Mouse (Mus musculus) kidney, adult 2 months (tissue): ENCODE results near the gene Prpsap1. TPM values are rescaled to one million over a fixed set of nuclear protein-coding genes. Genes with fewer than 3 reads are reported as not detected.

Experiments used
- DNase-seq: peaks from one replicate; pipeline ENCODE4 v3.0.0; 2021
- H3K27ac ChIP-seq: fragments of 200-500 bp; 2 replicates; pipeline ENCODE4 v1.5.1; 2012; ENCODE audit warnings: low read depth, low read length, control low read depth, inconsistent platforms; ENCODE audit not compliant: insufficient read depth
- H3K27me3 ChIP-seq: fragments of 200-500 bp; replicated peaks from 2 replicates; pipeline ENCODE4 v1.6.1; 2012; ENCODE audit warnings: mild to moderate bottlenecking, moderate library complexity, low read length, inconsistent platforms; ENCODE audit not compliant: control insufficient read depth, insufficient read depth
- H3K36me3 ChIP-seq: fragments of 200-500 bp; 2 replicates; pipeline ENCODE4 v1.6.1; 2012; ENCODE audit warnings: mild to moderate bottlenecking, moderate library complexity, low read length, inconsistent platforms; ENCODE audit not compliant: control insufficient read depth, insufficient read depth
- H3K4me1 ChIP-seq: fragments of 200-500 bp; 2 replicates; pipeline ENCODE4 v1.6.1; 2011; ENCODE audit warnings: low read length; ENCODE audit not compliant: control insufficient read depth, insufficient read depth
- H3K4me3 ChIP-seq: fragments of 200-500 bp; 2 replicates; pipeline ENCODE4 v1.5.1; 2011; ENCODE audit warnings: mild to moderate bottlenecking, low read depth, low read length, control low read depth; ENCODE audit not compliant: insufficient read depth
- CTCF ChIP-seq: fragments of 200-500 bp; conservative IDR thresholded peaks from 2 replicates; pipeline ENCODE4 v1.5.1; 2011; ENCODE audit warnings: low read depth, mild to moderate bottlenecking, control low read depth, low read length, moderate library complexity, mixed read lengths; ENCODE audit not compliant: insufficient read depth, insufficient read length
- POLR2A ChIP-seq: fragments of 200-500 bp; IDR thresholded peaks from one replicate; pipeline ENCODE4 v1.6.1; 2011; ENCODE audit warnings: low read depth, low read length, control low read depth
- WGBS: fragments of 180-500 bp; shearing (Covaris S2); methylation state at CpG from one replicate; pipeline ENCODE4 v1.1.7; 2018; 5-methylcytosine and 5-hydroxymethylcytosine counted together
- polyA plus RNA-seq: library from polyadenylated mRNA; depleted of rRNA; stranded (reverse); fragments of >200 nt; gene quantifications from 2 replicates; pipeline ENCODE4 v1.2.3, GENCODE M21; 2012

Gene Prpsap1
- polyA plus RNA-seq, 1 experiment = 87.5 TPM

GRCm38 (mm10) chr11:116463338-116463737 is 30.7 kb downstream of the Prpsap1 start:
- no peak overlapping the region for H3K4me3 ChIP-seq
- no peak overlapping the region for H3K27ac ChIP-seq
- DNase-seq = no peak
- peaks cover 3% of the 10 kb centered on the region; the same call in 1 of the 2 replicates for H3K4me1 ChIP-seq
- no peak for TF ChIP-seq CTCF
- TF ChIP-seq POLR2A = no peak
- H3K36me3 ChIP-seq = no peaks in the 10 kb centered on the region
- WGBS = 71% methylated on average over 5 of the region's 5 CpGs
- no peaks in the 10 kb centered on the region for H3K27me3 ChIP-seq

GRCm38 (mm10) chr11:116459786-116460185 is 34.2 kb downstream of the Prpsap1 start:
- Histone ChIP-seq H3K27ac (no peak overlapping the region), H3K4me3 (no peak overlapping the region), H3K36me3 (no peaks in the 10 kb centered on the region), H3K27me3 (no peaks in the 10 kb centered on the region), H3K4me1 (peaks cover 3% of the 10 kb centered on the region; the same call in 1 of the 2 replicates)
- no peak for DNase-seq
- TF ChIP-seq CTCF (no peak), POLR2A (no peak)
- 68% methylated on average over 4 of the region's 4 CpGs for WGBS

- TF ChIP-seq POLR2A (no peak), CTCF (no peak)
- no peak overlapping the region for H3K27ac ChIP-seq
- no peaks in the 10 kb centered on the region for H3K36me3 ChIP-seq
- 86% methylated on average over 8 of the region's 8 CpGs for WGBS
- H3K4me1 ChIP-seq = no peaks in the 10 kb centered on the region
- H3K27me3 ChIP-seq = no peaks in the 10 kb centered on the region
- H3K4me3 ChIP-seq = no peak overlapping the region
- no peak for DNase-seq
Observed at GRCm38 (mm10) chr11:116456234-116456633, 37.8 kb downstream of the Prpsap1 start.

- 84% methylated on average over 10 of the region's 10 CpGs for WGBS
- TF ChIP-seq POLR2A (no peak), CTCF (no peak)
Observed at GRCm38 (mm10) chr11:116453889-116454288, 40.1 kb downstream of the Prpsap1 start.

DNA sequence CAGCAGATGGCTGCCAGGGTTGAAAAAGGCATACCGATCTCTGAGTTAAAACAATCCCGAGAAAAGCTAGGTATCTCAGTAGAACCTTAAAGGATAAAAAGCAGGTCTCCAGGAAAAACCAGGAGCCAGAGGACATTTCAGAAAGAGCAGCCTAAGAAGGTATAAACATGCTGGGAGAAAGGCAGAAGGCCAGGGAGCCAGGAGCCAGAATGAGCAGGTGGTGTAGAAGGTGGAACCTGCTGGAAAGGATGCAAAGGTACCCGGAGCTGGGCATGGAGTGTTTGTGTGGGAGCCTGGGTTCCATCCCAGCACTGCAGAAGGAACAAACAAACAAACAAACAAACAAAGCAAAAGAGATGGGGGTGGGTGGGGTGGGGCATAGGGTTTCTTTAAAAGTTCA is 44.7 kb downstream of the Prpsap1 start:
- Histone ChIP-seq H3K4me1 (0 out of 2 replicates have a peak, but pooled peaks cover 3% of the 10 kb centered on the region), H3K27me3 (no peaks in the 10 kb centered on the region), H3K36me3 (no peaks in the 10 kb centered on the region), H3K27ac (no peak overlapping the region), H3K4me3 (no peak overlapping the region)
- TF ChIP-seq CTCF (no peak), POLR2A (no peak)
- DNase-seq = no peak
- WGBS = 95% methylated on average over 3 of the region's 3 CpGs

More at GRCm38 (mm10) chr11:116453889-116454288, 40.1 kb downstream of the Prpsap1 start:
- no peak overlapping the region for H3K4me3 ChIP-seq
- no peak for DNase-seq
- no peaks in the 10 kb centered on the region for H3K4me1 ChIP-seq
- H3K27me3 ChIP-seq = no peaks in the 10 kb centered on the region
- no peak overlapping the region for H3K27ac ChIP-seq
- no peaks in the 10 kb centered on the region for H3K36me3 ChIP-seq

- Histone ChIP-seq H3K27ac (no peak overlapping the region), H3K4me1 (0 out of 2 replicates have a peak, but pooled peaks cover 3% of the 10 kb centered on the region), H3K27me3 (no peaks in the 10 kb centered on the region), H3K4me3 (no peak overlapping the region), H3K36me3 (no peaks in the 10 kb centered on the region)
- no peak for TF ChIP-seq POLR2A
- peak; percentile 36; the same call in 1 of the 2 replicates for TF ChIP-seq CTCF
- no peak for DNase-seq
- 76% methylated on average over 5 of the region's 5 CpGs for WGBS
Observed at GRCm38 (mm10) chr11:116447822-116448221, 46.2 kb downstream of the Prpsap1 start.

GRCm38 (mm10) chr11:116446308-116446887 is 47.6 kb downstream of the Prpsap1 start:
- 12% methylated on average over 19 of the region's 19 CpGs for WGBS
- Histone ChIP-seq H3K27ac (no peak overlapping the region), H3K27me3 (no peaks in the 10 kb centered on the region), H3K4me1 (0 out of 2 replicates have a peak, but pooled peaks cover 3% of the 10 kb centered on the region), H3K4me3 (no peak overlapping the region), H3K36me3 (no peaks in the 10 kb centered on the region)
- TF ChIP-seq CTCF (no peak), POLR2A (no peak)
- no peak for DNase-seq
